Mouse (Mus musculus) heart, embryonic 16.5 days (tissue): ENCODE measurements at regions not wholly inside any gene's neighbourhood (a gene's known extent, or its start where the extent isn't known, plus 50 kb on each side); places are given as distances from the start of the nearest gene placed in this dataset.

Experiments used
- ATAC-seq: fragments of 200-750 bp; cut with Nextera tagmentation; replicated peaks from 2 replicates; pipeline ENCODE4 v1.8.0; 2017; ENCODE audit warnings: moderate number of reproducible peaks; ENCODE audit not compliant: insufficient read depth, low FRiP score; ENCODE audit errors: extremely low read depth
- H3K27ac ChIP-seq: fragments of 300-500 bp; sonication (generic); 2 replicates; pipeline ENCODE4 v1.5.1; 2014; ENCODE audit warnings: mild to moderate bottlenecking, low read length, control low read depth, moderate library complexity
- H3K27me3 ChIP-seq: fragments of 300-500 bp; sonication (generic); 2 replicates; pipeline ENCODE4 v1.6.1; 2014; ENCODE audit warnings: low read length, mixed read lengths; ENCODE audit not compliant: control insufficient read depth, insufficient read depth
- H3K36me3 ChIP-seq: fragments of 300-500 bp; sonication (generic); 2 replicates; pipeline ENCODE4 v1.6.1; 2014; ENCODE audit not compliant: control insufficient read depth, insufficient read depth
- H3K4me1 ChIP-seq: fragments of 300-500 bp; sonication (generic); 2 replicates; pipeline ENCODE4 v1.6.1; 2014; ENCODE audit warnings: low read length, mixed read lengths; ENCODE audit not compliant: control insufficient read depth, insufficient read depth
- H3K4me2 ChIP-seq: fragments of 300-500 bp; sonication (generic); 2 replicates; pipeline ENCODE4 v1.6.1; 2014; ENCODE audit warnings: low read depth, mild to moderate bottlenecking, control low read depth, low read length
- H3K4me3 ChIP-seq: fragments of 300-500 bp; sonication (generic); 2 replicates; pipeline ENCODE4 v1.5.1; 2014; ENCODE audit warnings: mild to moderate bottlenecking, control low read depth, low read length
- H3K9ac ChIP-seq: fragments of 300-500 bp; sonication (generic); 2 replicates; pipeline ENCODE4 v1.6.1; 2014; ENCODE audit warnings: low read length, control low read depth
- H3K9me3 ChIP-seq: fragments of 300-500 bp; sonication (generic); replicated peaks from 2 replicates; pipeline ENCODE4 v1.6.1; 2016; ENCODE audit warnings: low read length; ENCODE audit not compliant: control insufficient read depth
- WGBS: fragments of 180-500 bp; shearing (Covaris S2); extraction: QIAGEN DNeasy Blood & Tissue Kit; methylation state at CpG from one replicate; pipeline ENCODE4 v1.1.7; 2014; 5-methylcytosine and 5-hydroxymethylcytosine counted together

DNA sequence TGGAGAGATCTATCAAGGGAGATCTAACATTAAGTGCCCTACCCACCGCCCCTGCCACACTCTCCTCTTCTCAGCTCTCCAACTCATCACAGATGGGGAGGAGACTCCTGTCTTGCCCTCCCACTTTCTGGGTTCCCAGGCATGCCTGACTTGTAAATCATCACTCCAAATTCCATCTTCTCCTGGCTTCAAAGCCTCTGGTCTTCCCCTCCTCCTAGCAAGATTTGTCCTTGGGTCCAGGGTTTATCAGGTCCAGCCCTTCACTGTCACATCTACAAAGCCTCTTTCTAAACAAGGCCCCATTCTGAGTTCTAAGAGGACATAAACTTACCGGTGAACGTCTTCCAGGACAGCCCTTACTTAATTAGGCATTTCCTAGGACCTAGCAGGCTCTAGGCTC, 73.3 kb upstream of the Col5a1 start:
- Histone ChIP-seq H3K9ac (no peak overlapping the region), H3K4me3 (no peak overlapping the region), H3K27me3 (no peaks in the 10 kb centered on the region), H3K36me3 (no peaks in the 10 kb centered on the region), H3K9me3 (peaks cover 7% of the 10 kb centered on the region), H3K4me2 (no peak overlapping the region), H3K27ac (peak overlapping the region; percentile 54; the same call in 1 of the 2 replicates), H3K4me1 (peaks cover 12% of the 10 kb centered on the region)
- WGBS, result 22% methylated on average over 3 of the region's 3 CpGs
- no peak for ATAC-seq

DNA sequence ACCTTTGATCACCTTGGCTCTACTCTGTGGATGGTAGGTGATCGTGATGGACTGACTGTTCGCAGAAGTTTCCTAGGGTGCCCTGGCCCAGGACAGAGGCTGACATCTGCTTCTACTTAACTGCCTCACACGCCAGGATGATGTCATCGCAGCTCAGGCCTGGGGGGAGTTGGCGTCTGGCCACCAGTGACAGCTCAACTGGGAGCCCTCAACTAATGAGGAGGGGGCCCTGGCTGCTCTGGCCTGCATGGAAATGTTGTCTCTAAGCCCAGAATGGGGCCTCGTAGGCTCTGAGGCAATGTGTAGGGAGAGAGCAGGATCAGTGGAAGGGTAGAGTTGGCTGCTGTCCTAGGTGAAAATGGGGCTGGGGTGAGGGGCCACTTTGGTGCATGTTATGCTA, 72.9 kb upstream of the Col5a1 start:
- H3K9me3 ChIP-seq, result peaks cover 4% of the 10 kb centered on the region
- 19% methylated on average over 6 of the region's 6 CpGs for WGBS
- peaks cover 12% of the 10 kb centered on the region for H3K4me1 ChIP-seq
- peak overlapping the region; percentile 54; the same call in 1 of the 2 replicates for H3K27ac ChIP-seq
- no peaks in the 10 kb centered on the region for H3K36me3 ChIP-seq
- H3K27me3 ChIP-seq, result no peaks in the 10 kb centered on the region
- H3K4me3 ChIP-seq, result no peak overlapping the region
- no peak overlapping the region for H3K9ac ChIP-seq
- no peak overlapping the region for H3K4me2 ChIP-seq
- peak; percentile 82 for ATAC-seq

DNA sequence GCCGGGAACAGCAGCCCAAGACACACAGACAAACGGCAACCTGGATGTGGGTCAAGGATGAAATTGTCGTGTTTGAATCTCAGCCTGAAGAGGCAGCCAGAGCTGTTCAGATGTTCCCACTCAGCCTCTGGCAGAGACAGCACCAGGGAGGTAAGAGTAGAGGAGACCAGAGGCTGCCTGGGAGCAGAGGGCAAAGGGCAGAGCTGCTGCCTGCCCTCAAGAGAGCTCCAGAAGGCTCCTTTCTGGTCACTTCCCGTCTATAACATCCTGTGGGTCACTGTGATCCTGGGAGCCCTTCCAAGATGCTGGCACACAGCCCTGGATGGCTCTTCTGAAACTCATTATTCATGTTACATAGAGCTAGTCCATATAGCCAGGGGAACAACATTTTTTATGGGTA, 67.6 kb upstream of the Col5a1 start:
- Histone ChIP-seq H3K9ac (no peak overlapping the region), H3K27ac (no peak overlapping the region), H3K4me3 (no peak overlapping the region), H3K4me1 (peaks cover under 1% of the 10 kb centered on the region; the same call in 1 of the 2 replicates), H3K9me3 (peaks cover 3% of the 10 kb centered on the region), H3K36me3 (no peaks in the 10 kb centered on the region), H3K4me2 (no peak overlapping the region), H3K27me3 (no peaks in the 10 kb centered on the region)
- 30% methylated on average over 4 of the region's 4 CpGs for WGBS
- ATAC-seq, result no peak

DNA sequence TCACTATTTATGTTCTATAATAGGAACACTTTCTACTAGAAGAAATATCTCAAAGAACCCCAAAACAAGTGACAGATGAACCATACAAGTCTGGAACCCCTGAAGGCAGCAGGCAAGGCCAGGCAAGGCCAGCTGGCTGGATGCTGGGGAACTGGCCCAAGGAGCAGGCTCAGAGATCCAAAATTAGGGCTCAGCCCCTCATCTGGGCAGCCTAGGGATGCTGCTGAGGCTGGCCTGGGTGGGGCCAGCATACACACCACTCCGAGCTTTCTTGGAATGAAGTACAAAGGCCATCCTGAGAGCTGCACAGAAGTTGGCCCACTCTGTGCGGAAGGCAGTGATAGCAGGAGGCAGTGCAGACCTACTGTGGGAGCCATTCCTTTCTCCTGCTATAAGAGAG, 59.4 kb upstream of the Col5a1 start:
- H3K4me1 ChIP-seq, result no peaks in the 10 kb centered on the region
- no peak overlapping the region for H3K4me3 ChIP-seq
- no peak overlapping the region for H3K4me2 ChIP-seq
- no peak overlapping the region for H3K9ac ChIP-seq
- no peak for ATAC-seq
- 68% methylated on average over 2 of the region's 2 CpGs for WGBS
- H3K27ac ChIP-seq, result no peak overlapping the region
- H3K36me3 ChIP-seq, result no peaks in the 10 kb centered on the region
- H3K27me3 ChIP-seq, result no peaks in the 10 kb centered on the region
- H3K9me3 ChIP-seq, result no peaks in the 10 kb centered on the region; the same call in 1 of the 2 replicates

DNA sequence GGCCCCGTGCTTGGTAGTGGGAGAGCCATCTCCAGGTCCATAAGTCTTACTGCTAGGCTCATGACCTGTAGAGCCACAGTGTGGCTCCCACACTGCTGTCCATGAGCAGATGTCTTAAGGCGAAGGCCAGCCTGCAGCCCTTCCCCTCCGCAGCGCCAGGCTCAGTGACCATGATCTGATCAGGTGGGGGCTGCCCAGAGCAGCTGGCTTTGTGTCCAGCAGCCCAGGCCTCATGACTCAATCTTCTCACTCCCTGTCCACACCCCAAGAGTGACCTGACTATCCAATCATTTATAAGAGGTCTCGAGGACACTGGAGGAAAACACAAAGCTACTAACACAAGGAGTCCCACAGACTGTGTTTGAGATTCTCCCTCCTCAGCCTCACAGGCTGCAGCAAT, 58.6 kb upstream of the Col5a1 start:
- no peak overlapping the region for H3K4me2 ChIP-seq
- 85% methylated on average over 5 of the region's 5 CpGs for WGBS
- H3K9ac ChIP-seq, result no peak overlapping the region
- no peak for ATAC-seq
- H3K27me3 ChIP-seq, result no peaks in the 10 kb centered on the region
- H3K27ac ChIP-seq, result no peak overlapping the region
- no peaks in the 10 kb centered on the region for H3K4me1 ChIP-seq
- H3K4me3 ChIP-seq, result no peak overlapping the region
- no peaks in the 10 kb centered on the region for H3K36me3 ChIP-seq
- H3K9me3 ChIP-seq, result no peaks in the 10 kb centered on the region

DNA sequence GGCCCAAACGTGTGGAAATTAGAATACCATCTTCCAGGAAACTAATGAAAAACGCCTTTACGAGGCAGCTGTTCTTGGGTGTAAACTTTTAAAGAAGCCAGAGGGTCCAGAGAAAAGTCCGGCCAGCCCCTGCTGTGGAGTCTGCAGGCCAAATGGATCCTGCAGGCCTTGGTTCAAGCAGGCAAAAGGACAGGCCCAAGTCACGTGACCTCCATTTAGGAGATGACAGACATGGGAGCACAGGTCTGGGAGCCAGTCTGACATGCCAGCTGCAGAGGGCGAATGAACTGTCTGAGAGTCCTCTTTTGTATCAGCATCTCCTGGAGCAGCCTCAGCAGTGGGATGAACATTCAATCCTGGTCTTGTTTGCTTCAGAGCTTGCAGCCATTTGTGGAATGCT, 58.0 kb upstream of the Col5a1 start:
- Histone ChIP-seq H3K4me3 (no peak overlapping the region), H3K4me1 (no peaks in the 10 kb centered on the region), H3K27me3 (no peaks in the 10 kb centered on the region), H3K27ac (no peak overlapping the region), H3K36me3 (no peaks in the 10 kb centered on the region), H3K9ac (no peak overlapping the region), H3K4me2 (no peak overlapping the region), H3K9me3 (no peaks in the 10 kb centered on the region)
- ATAC-seq, result no peak
- 80% methylated on average over 6 of the region's 6 CpGs for WGBS

DNA sequence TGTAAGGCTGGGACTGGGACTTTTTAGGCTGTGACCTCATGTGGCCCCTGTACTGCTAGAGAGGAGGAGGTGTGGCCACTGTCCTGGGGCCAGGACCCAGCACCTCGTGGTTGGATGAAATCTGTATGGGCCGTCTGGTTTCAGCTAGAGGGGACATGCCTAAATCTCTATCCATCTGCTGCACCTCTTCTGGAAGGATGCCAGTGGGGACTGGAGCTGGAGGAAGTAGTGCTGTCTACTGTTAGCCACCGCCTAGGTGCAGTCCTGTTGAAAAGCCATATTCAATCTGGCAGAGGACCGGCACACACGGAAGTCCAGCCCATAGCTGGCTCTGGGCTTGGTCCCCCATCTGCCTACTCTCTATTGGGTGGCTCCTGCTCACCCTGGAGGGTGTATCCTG, 56.7 kb upstream of the Col5a1 start:
- no peak for ATAC-seq
- Histone ChIP-seq H3K27ac (no peak overlapping the region), H3K4me1 (peaks cover 4% of the 10 kb centered on the region), H3K4me2 (no peak overlapping the region), H3K9me3 (no peaks in the 10 kb centered on the region), H3K4me3 (no peak overlapping the region), H3K27me3 (no peaks in the 10 kb centered on the region), H3K36me3 (no peaks in the 10 kb centered on the region), H3K9ac (no peak overlapping the region)
- WGBS, result 48% methylated on average over 5 of the region's 5 CpGs

DNA sequence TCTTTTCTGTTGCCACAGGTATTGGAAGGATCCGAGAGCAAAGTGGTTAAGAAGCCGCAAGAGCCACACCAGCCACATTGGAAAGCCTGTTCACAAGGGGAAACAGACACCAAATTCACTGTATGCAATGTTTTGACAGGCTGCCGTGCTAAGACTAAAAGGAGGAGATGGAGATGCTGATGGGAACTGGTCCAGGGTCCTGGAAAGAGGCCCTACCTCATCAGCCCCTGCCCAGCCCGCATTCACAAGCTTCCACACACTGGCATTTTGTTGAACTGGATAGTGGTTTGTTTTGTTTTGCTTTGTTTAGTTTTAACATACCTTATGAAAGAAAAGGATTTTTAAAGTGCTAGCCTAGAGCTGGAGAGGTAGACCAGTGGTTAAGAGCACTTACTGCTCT, 51.3 kb upstream of the Col5a1 start:
- Histone ChIP-seq H3K36me3 (no peaks in the 10 kb centered on the region), H3K9ac (no peak overlapping the region), H3K27me3 (no peaks in the 10 kb centered on the region), H3K4me2 (no peak overlapping the region), H3K27ac (peak overlapping the region; percentile 74; the same call in 1 of the 2 replicates), H3K9me3 (no peaks in the 10 kb centered on the region), H3K4me3 (no peak overlapping the region), H3K4me1 (peaks cover 6% of the 10 kb centered on the region)
- 78% methylated on average over 4 of the region's 4 CpGs for WGBS
- no peak for ATAC-seq

DNA sequence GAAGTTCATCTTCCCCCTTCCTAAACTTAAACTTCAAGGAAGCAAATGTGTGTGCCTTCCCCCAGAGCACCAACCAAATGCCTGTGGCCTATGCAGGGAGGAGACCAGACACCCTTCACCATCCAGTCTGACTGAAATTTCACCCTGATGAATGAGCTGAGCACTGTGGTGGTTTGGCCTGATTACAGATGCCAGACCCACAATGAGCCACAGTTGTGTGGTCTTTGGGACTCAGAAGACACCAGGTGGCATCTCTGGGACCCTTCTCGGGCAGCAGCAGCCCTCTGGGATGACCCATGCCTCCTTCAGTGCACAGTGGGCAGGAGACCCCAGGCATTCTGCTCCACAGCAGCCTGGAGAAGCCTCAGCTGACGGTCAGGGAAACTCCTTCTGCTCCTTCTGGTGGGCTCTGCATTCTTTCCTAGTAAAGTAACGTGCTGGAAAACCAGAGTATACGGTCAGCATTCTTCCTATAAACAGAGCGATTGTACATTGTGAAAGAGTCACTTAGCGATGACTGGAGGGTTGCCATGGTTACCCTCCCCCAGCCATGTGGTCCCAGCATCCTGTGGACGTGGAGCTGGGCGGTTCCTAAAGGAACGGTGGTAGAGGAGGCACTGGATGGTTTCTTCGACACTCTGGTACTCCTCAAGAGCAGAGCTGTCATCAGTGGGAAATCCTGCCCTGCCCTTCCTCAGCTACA, 50.3 kb upstream of the Col5a1 start:
- Histone ChIP-seq H3K4me3 (no peak overlapping the region), H3K4me2 (no peak overlapping the region), H3K4me1 (peaks cover 7% of the 10 kb centered on the region), H3K9ac (no peak overlapping the region), H3K27me3 (no peaks in the 10 kb centered on the region), H3K36me3 (no peaks in the 10 kb centered on the region), H3K9me3 (no peaks in the 10 kb centered on the region), H3K27ac (peak overlapping the region; percentile 74)
- ATAC-seq, result peak; percentile 86
- 20% methylated on average over 10 of the region's 10 CpGs for WGBS
